Mouse (Mus musculus): Measurements from ENCODE around the gene Cd300ld2.

- no peak for TF ChIP-seq CTCF (IDR thresholded peaks at IDR 0.05; ENCODE audit: borderline replicate concordance, insufficient read depth, low read depth, low read length)
- no peak for TF ChIP-seq POLR2A (IDR thresholded peaks at IDR 0.05; ENCODE audit: borderline replicate concordance, insufficient read depth, low read length)
These were observed 50.7 kb downstream of the Cd300ld2 start for GRCm38 (mm10) chr11:114965182-114965828.

All from cerebellum, adult 2 months (tissue).